Mouse (Mus musculus): ENCODE measurements around the gene Eif2ak4. TPM values are rescaled to one million over a fixed set of nuclear protein-coding genes. Genes with fewer than 3 reads are reported as not detected.

Gene Eif2ak4
- polyA plus RNA-seq, 1 experiment from 2014 or later, result 11.3 TPM

DNA sequence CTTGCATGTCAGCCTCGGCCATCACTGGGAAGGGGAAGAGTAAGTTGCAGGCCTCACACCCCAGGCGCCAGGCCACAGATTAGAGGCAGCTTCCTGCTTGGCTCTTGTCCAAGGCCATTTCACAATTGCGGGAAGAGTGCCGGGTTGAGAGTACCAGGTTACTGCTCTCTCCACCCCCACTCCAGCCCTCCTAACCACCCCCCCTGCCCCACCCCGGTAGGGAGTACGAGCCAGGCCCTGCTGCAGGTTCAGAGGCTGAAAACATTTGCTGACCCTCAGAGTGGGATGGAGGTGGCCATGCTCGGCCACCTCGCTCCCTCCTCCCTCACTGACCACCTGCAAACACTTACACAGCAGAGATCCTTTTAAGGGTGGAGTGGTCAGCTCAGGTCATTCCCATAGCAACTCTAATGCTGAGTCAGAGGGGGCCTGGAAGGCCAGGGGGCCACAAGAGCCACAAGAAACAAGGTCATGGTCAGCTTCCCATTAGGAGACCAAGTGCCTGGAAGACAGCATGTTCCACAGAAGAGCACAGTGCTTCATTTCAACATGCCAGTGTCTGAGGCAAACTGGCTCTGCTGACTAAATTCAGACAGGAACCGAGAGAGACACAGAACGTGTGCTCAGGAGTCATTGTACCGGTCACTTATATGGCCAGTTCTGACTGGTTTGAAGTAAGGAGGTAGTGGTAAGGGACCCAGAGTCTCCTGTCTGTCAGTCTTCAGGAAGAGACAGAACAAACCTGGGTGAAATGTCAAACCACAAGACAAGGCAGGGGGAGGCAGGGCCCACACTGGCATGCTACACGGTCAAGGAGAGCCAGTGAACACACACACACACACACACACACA, 102.0 kb downstream of the Eif2ak4 start:
- H3K27me3 ChIP-seq (ENCODE audit: control insufficient read depth, insufficient read depth, low read length), result no peaks in the 10 kb centered on the region
- ATAC-seq (ENCODE audit: insufficient read depth, low FRiP score), result peak; percentile 71
- no peaks in the 10 kb centered on the region for H3K36me3 ChIP-seq (ENCODE audit: control insufficient read depth, insufficient read depth, low read length)
- H3K9me3 ChIP-seq (replicated peaks; ENCODE audit: control insufficient read depth, low read length), result no peaks in the 10 kb centered on the region
- peak overlapping the region; percentile 76 for H3K27ac ChIP-seq (ENCODE audit: low read length)
- WGBS, result 23% methylated on average over 12 of the region's 12 CpGs
- H3K4me3 ChIP-seq (replicated peaks; ENCODE audit: low read length), result no peak overlapping the region
- peaks cover 13% of the 10 kb centered on the region for H3K4me1 ChIP-seq (ENCODE audit: control insufficient read depth, insufficient read depth, low read length)
- no peak overlapping the region for H3K4me2 ChIP-seq (ENCODE audit: low read depth, low read length)
- H3K9ac ChIP-seq (ENCODE audit: low read length), result peak overlapping the region; percentile 44

GRCm38 (mm10) chr2:118491281-118491731, 102.9 kb downstream of the Eif2ak4 start:
- 29% methylated on average over 5 of the region's 5 CpGs for WGBS
- Histone ChIP-seq H3K36me3 (ENCODE audit: control insufficient read depth, insufficient read depth, low read length) (no peaks in the 10 kb centered on the region), H3K9ac (ENCODE audit: low read length) (no peak overlapping the region), H3K4me1 (ENCODE audit: control insufficient read depth, insufficient read depth, low read length) (peaks cover 13% of the 10 kb centered on the region), H3K27me3 (ENCODE audit: control insufficient read depth, insufficient read depth, low read length) (no peaks in the 10 kb centered on the region), H3K9me3 (replicated peaks; ENCODE audit: control insufficient read depth, low read length) (no peaks in the 10 kb centered on the region), H3K4me3 (replicated peaks; ENCODE audit: low read length) (no peak overlapping the region), H3K4me2 (ENCODE audit: low read depth, low read length) (no peak overlapping the region), H3K27ac (ENCODE audit: low read length) (peak overlapping the region; percentile 76; the same call in 1 of the 2 replicates)
- ATAC-seq (ENCODE audit: insufficient read depth, low FRiP score), result 0 out of 2 replicates have a peak, but pooled peaks have one; percentile 18

- no peaks in the 10 kb centered on the region for H3K9me3 ChIP-seq (replicated peaks; ENCODE audit: control insufficient read depth, low read length)
- H3K36me3 ChIP-seq (ENCODE audit: control insufficient read depth, insufficient read depth, low read length), result no peaks in the 10 kb centered on the region
- no peak overlapping the region for H3K9ac ChIP-seq (ENCODE audit: low read length)
- WGBS, result 79% methylated on average over 4 of the region's 4 CpGs
- no peaks in the 10 kb centered on the region for H3K27me3 ChIP-seq (ENCODE audit: control insufficient read depth, insufficient read depth, low read length)
- no peak for ATAC-seq (ENCODE audit: insufficient read depth, low FRiP score)
- no peak overlapping the region for H3K27ac ChIP-seq (ENCODE audit: low read length)
- peaks cover 13% of the 10 kb centered on the region for H3K4me1 ChIP-seq (ENCODE audit: control insufficient read depth, insufficient read depth, low read length)
- no peak overlapping the region for H3K4me2 ChIP-seq (ENCODE audit: low read depth, low read length)
- no peak overlapping the region for H3K4me3 ChIP-seq (replicated peaks; ENCODE audit: low read length)
Observed at GRCm38 (mm10) chr2:118491741-118492395, 103.5 kb downstream of the Eif2ak4 start.

- no peak overlapping the region for H3K27ac ChIP-seq (ENCODE audit: low read length)
- peaks cover 19% of the 10 kb centered on the region for H3K4me1 ChIP-seq (ENCODE audit: control insufficient read depth, insufficient read depth, low read length)
- no peak overlapping the region for H3K9ac ChIP-seq (ENCODE audit: low read length)
- ATAC-seq (ENCODE audit: insufficient read depth, low FRiP score), result no peak
- no peaks in the 10 kb centered on the region for H3K9me3 ChIP-seq (replicated peaks; ENCODE audit: control insufficient read depth, low read length)
- no peaks in the 10 kb centered on the region for H3K27me3 ChIP-seq (ENCODE audit: control insufficient read depth, insufficient read depth, low read length)
- no peaks in the 10 kb centered on the region for H3K36me3 ChIP-seq (ENCODE audit: control insufficient read depth, insufficient read depth, low read length)
- H3K4me3 ChIP-seq (replicated peaks; ENCODE audit: low read length), result no peak overlapping the region
- 56% methylated on average over 9 of the region's 9 CpGs for WGBS
- H3K4me2 ChIP-seq (ENCODE audit: low read depth, low read length), result no peak overlapping the region
Observed at GRCm38 (mm10) chr2:118495024-118495423, 106.6 kb downstream of the Eif2ak4 start.

DNA sequence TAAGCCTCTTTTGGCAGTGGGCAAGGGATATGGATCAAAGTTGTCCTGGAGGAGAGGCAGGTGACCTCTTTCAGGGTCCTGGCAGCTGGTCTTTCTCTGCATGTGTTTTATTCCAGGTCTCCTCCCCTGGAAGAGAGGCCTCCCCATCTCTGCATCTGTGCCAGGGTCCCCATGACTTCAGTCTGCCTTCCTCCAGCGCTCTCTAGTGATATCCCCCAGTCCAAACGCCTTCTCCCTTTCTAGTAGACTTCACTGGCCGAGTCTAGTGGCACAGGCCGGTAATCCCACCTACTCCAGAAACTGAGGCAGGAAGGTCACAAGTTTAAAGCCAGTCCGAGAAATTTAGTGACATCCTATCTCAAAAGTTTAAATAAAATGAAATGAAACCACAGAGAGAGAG, 109.5 kb downstream of the Eif2ak4 start:
- H3K9ac ChIP-seq (ENCODE audit: low read length), result no peak overlapping the region
- 76% methylated on average over 5 of the region's 5 CpGs for WGBS

GRCm38 (mm10) chr2:118498476-118498875, 110.1 kb downstream of the Eif2ak4 start:
- 84% methylated on average over 6 of the region's 6 CpGs for WGBS
- H3K4me1 ChIP-seq (ENCODE audit: control insufficient read depth, insufficient read depth, low read length), result peaks cover 9% of the 10 kb centered on the region
- H3K9ac ChIP-seq (ENCODE audit: low read length), result no peak overlapping the region
- no peak overlapping the region for H3K27ac ChIP-seq (ENCODE audit: low read length)
- H3K4me2 ChIP-seq (ENCODE audit: low read depth, low read length), result no peak overlapping the region
- ATAC-seq (ENCODE audit: insufficient read depth, low FRiP score), result no peak
- H3K4me3 ChIP-seq (replicated peaks; ENCODE audit: low read length), result no peak overlapping the region
- no peaks in the 10 kb centered on the region for H3K27me3 ChIP-seq (ENCODE audit: control insufficient read depth, insufficient read depth, low read length)
- no peaks in the 10 kb centered on the region for H3K9me3 ChIP-seq (replicated peaks; ENCODE audit: control insufficient read depth, low read length)
- no peaks in the 10 kb centered on the region for H3K36me3 ChIP-seq (ENCODE audit: control insufficient read depth, insufficient read depth, low read length)

More for the DNA sequence above, 109.5 kb downstream of the Eif2ak4 start:
- H3K9me3 ChIP-seq (replicated peaks; ENCODE audit: control insufficient read depth, low read length), result no peaks in the 10 kb centered on the region
- ATAC-seq (ENCODE audit: insufficient read depth, low FRiP score), result no peak
- no peak overlapping the region for H3K4me3 ChIP-seq (replicated peaks; ENCODE audit: low read length)
- H3K4me1 ChIP-seq (ENCODE audit: control insufficient read depth, insufficient read depth, low read length), result peaks cover 9% of the 10 kb centered on the region
- H3K27me3 ChIP-seq (ENCODE audit: control insufficient read depth, insufficient read depth, low read length), result no peaks in the 10 kb centered on the region
- H3K36me3 ChIP-seq (ENCODE audit: control insufficient read depth, insufficient read depth, low read length), result no peaks in the 10 kb centered on the region
- no peak overlapping the region for H3K4me2 ChIP-seq (ENCODE audit: low read depth, low read length)
- no peak overlapping the region for H3K27ac ChIP-seq (ENCODE audit: low read length)

GRCm38 (mm10) chr2:118499135-118499961, 110.9 kb downstream of the Eif2ak4 start:
- H3K4me2 ChIP-seq (ENCODE audit: low read depth, low read length), result no peak overlapping the region
- WGBS, result 35% methylated on average over 20 of the region's 20 CpGs
- H3K27ac ChIP-seq (ENCODE audit: low read length), result no peak overlapping the region
- H3K4me3 ChIP-seq (replicated peaks; ENCODE audit: low read length), result no peak overlapping the region
- no peaks in the 10 kb centered on the region for H3K27me3 ChIP-seq (ENCODE audit: control insufficient read depth, insufficient read depth, low read length)
- H3K9ac ChIP-seq (ENCODE audit: low read length), result no peak overlapping the region
- H3K9me3 ChIP-seq (replicated peaks; ENCODE audit: control insufficient read depth, low read length), result no peaks in the 10 kb centered on the region
- H3K36me3 ChIP-seq (ENCODE audit: control insufficient read depth, insufficient read depth, low read length), result no peaks in the 10 kb centered on the region
- ATAC-seq (ENCODE audit: insufficient read depth, low FRiP score), result peak; percentile 62; the same call in 1 of the 2 replicates
- H3K4me1 ChIP-seq (ENCODE audit: control insufficient read depth, insufficient read depth, low read length), result peaks cover 9% of the 10 kb centered on the region

- 85% methylated on average over 2 of the region's 2 CpGs for WGBS
- Histone ChIP-seq H3K27ac (ENCODE audit: low read length) (no peak overlapping the region), H3K4me3 (replicated peaks; ENCODE audit: low read length) (no peak overlapping the region), H3K4me2 (ENCODE audit: low read depth, low read length) (no peak overlapping the region), H3K4me1 (ENCODE audit: control insufficient read depth, insufficient read depth, low read length) (peaks cover 9% of the 10 kb centered on the region; the same call in 1 of the 2 replicates), H3K9ac (ENCODE audit: low read length) (no peak overlapping the region), H3K36me3 (ENCODE audit: control insufficient read depth, insufficient read depth, low read length) (no peaks in the 10 kb centered on the region), H3K27me3 (ENCODE audit: control insufficient read depth, insufficient read depth, low read length) (no peaks in the 10 kb centered on the region), H3K9me3 (replicated peaks; ENCODE audit: control insufficient read depth, low read length) (no peaks in the 10 kb centered on the region)
- ATAC-seq (ENCODE audit: insufficient read depth, low FRiP score), result no peak
Observed at GRCm38 (mm10) chr2:118500191-118500590, 111.8 kb downstream of the Eif2ak4 start.

Measured in stomach, embryonic 16.5 days (tissue).